ENCODE assay signal across 8 mouse cellular contexts in genomic region chr1:153486767-153487499, GRCm38 (mm10). TPM values are rescaled to one million over a fixed set of nuclear protein-coding genes. Genes with fewer than 3 reads are reported as not detected.
DNase-seq lines count a peak whose midpoint lies in the region; ATAC-seq and TF ChIP-seq lines count a peak whose summit lies in the region.

No protein-coding gene starts in this region.

- H3K9me3 ChIP-seq in liver, embryonic 16.5 days (replicated peaks; ENCODE audit: control insufficient read depth, low read length) = no peaks in the 10 kb centered on the region

- peak overlapping the region; percentile 76 for H3K27ac ChIP-seq in liver, embryonic 16.5 days (ENCODE audit: low read length)
- H3K27ac ChIP-seq in testis, adult 2 months (ENCODE audit: control insufficient read depth, insufficient read depth, low read depth, low read length) = peak overlapping the region; percentile 97

- peak overlapping the region; percentile 97 for H3K4me3 ChIP-seq in liver, embryonic 16.5 days (ENCODE audit: low read depth, low read length)
- peak overlapping the region; percentile 97 for H3K4me3 ChIP-seq in testis, adult 2 months (ENCODE audit: control insufficient read depth, low read depth, low read length)

- 0% methylated on average over 63 of the region's 64 CpGs for WGBS in liver, embryonic 16.5 days (ENCODE audit: insufficient replicate concordance)

- peaks cover 4% of the 10 kb centered on the region; the same call in 1 of the 2 replicates for H3K36me3 ChIP-seq in liver, embryonic 16.5 days (ENCODE audit: control insufficient read depth, insufficient read depth)
- H3K36me3 ChIP-seq in testis, adult 2 months (ENCODE audit: control insufficient read depth, insufficient read depth, low read length) = no peaks in the 10 kb centered on the region

- H3K4me2 ChIP-seq in liver, embryonic 16.5 days (ENCODE audit: low read depth, low read length) = peak overlapping the region; percentile 84

- peak; percentile 54 for TF ChIP-seq POLR2A in testis, adult 2 months (IDR thresholded peaks at IDR 0.05; ENCODE audit: control insufficient read depth, low read depth, low read length)

- peak; percentile 71 for DNase-seq in 3T3-L1 (ENCODE audit: low read depth, low spot score)
- DNase-seq in Muller cell, postnatal 12 days (ENCODE audit: inconsistent ontology term) = peak; percentile 64
- DNase-seq in embryo, embryonic 11.5 days (ENCODE audit: low read depth, low spot score) = peak; percentile 32
- peak; percentile 28 for DNase-seq in heart, adult 8-10 months (ENCODE audit: low spot score)
- DNase-seq in kidney, adult 8-10 months = peak; percentile 67 to 72
- peak; percentile 66 for DNase-seq in neural tube, embryonic 10.5 days (ENCODE audit: extremely low spot score, low spot score)

- ATAC-seq in liver, embryonic 16.5 days (ENCODE audit: low read depth) = peak; percentile 65

- peaks cover 16% of the 10 kb centered on the region for H3K4me1 ChIP-seq in liver, embryonic 16.5 days (ENCODE audit: control insufficient read depth, low read depth, low read length)
- H3K4me1 ChIP-seq in testis, adult 2 months (ENCODE audit: control insufficient read depth, insufficient read depth, low read length) = peaks cover 6% of the 10 kb centered on the region

- peak overlapping the region; percentile 88 for H3K9ac ChIP-seq in liver, embryonic 16.5 days (ENCODE audit: low read depth, low read length)

- no peaks in the 10 kb centered on the region for H3K27me3 ChIP-seq in liver, embryonic 16.5 days (ENCODE audit: control insufficient read depth, insufficient read depth, low read depth, low read length)
- H3K27me3 ChIP-seq in testis, adult 2 months (ENCODE audit: control insufficient read depth, insufficient read depth, low read length) = no peaks in the 10 kb centered on the region

- no peak for TF ChIP-seq CTCF in testis, adult 2 months (IDR thresholded peaks at IDR 0.05; ENCODE audit: control insufficient read depth, insufficient read depth, insufficient replicate concordance, low read depth, low read length)

RNA-seq across cellular contexts. Expression of gene Dhx9, which starts 0.5 kb away (rescaled TPM):
- total RNA-seq in heart, adult 8-10 months (2022) = 10 to 100 TPM; 35.5 to 42.1 (median 38.2) TPM
- polyA plus RNA-seq in liver, embryonic 16.5 days (2015; fragmentation: Nextera tagmentation; extraction: Ambion mirVana) = 8.5 and 9.0 TPM in 2 replicates
- polyA plus RNA-seq in testis, adult 2 months (2012; rRNA removed) = 21.4 and 32.5 TPM in 2 replicates

Comparison
In these comparisons a context has a peak if more than half of its experiments do, and no peak if none do; other contexts are left out.
1. Peak in every context shown above with its lines: DNase-seq, ATAC-seq, H3K4me3 ChIP-seq and H3K27ac ChIP-seq.